Mouse (Mus musculus): ENCODE data around the gene Gucd1.

GRCm38 (mm10) chr10:75556026-75556425 lies 38.3 kb upstream of the Gucd1 start:
- TF ChIP-seq CTCF (IDR thresholded peaks at IDR 0.05; ENCODE audit: low read depth): no peak
- TF ChIP-seq EP300 (IDR thresholded peaks at IDR 0.05; ENCODE audit: low read depth): no peak

Measured in heart, postnatal 0 days (tissue).